Mouse (Mus musculus) testis, adult 2 months (tissue): Measurements from ENCODE around the gene Serpinb12.

Source experiments
- CTCF ChIP-seq: fragments of 200-500 bp; IDR thresholded peaks from 2 replicates; pipeline ENCODE4 v1.5.1; 2012; ENCODE audit warnings: low read depth, mild to moderate bottlenecking, inconsistent platforms, low read length, moderate library complexity; ENCODE audit not compliant: control insufficient read depth, insufficient read depth, insufficient replicate concordance
- POLR2A ChIP-seq: fragments of 200-500 bp; IDR thresholded peaks from 2 replicates; pipeline ENCODE4 v1.6.1; 2012; ENCODE audit warnings: low read depth, mild to moderate bottlenecking, inconsistent platforms, low read length, moderate library complexity; ENCODE audit not compliant: control insufficient read depth

GRCm38 (mm10) chr1:106934265-106934664 lies at the start of gene Serpinb12:
- TF ChIP-seq CTCF (no peak), POLR2A (no peak)
